Mouse (Mus musculus): ENCODE results near the gene Cd9.

GRCm38 (mm10) chr6:125430982-125431381 is 63.6 kb downstream of the Cd9 start:
- TF ChIP-seq JUN (IDR thresholded peaks at IDR 0.05; ENCODE audit: insufficient read depth, low read depth, low read length): no peak
- no peak for TF ChIP-seq BHLHE40 (IDR thresholded peaks at IDR 0.05; ENCODE audit: low read depth, low read length)

All from CH12.LX (cell line).